Mouse (Mus musculus): ENCODE measurements at regions not wholly inside any gene's neighbourhood (a gene's known extent, or its start where the extent isn't known, plus 50 kb on each side); places are given as distances from the start of the nearest gene placed in this dataset.

- 64% methylated on average over 4 of the region's 4 CpGs for WGBS
- no peak overlapping the region for H3K9ac ChIP-seq
- H3K27me3 ChIP-seq (replicated peaks), result no peaks in the 10 kb centered on the region
- no peak overlapping the region for H3K4me2 ChIP-seq
- no peaks in the 10 kb centered on the region for H3K4me1 ChIP-seq (replicated peaks)
- ATAC-seq (ENCODE audit: insufficient number of reproducible peaks, low FRiP score), result no peak
- no peak overlapping the region for H3K27ac ChIP-seq (ENCODE audit: poor library complexity, severe bottlenecking)
- H3K9me3 ChIP-seq (replicated peaks), result no peaks in the 10 kb centered on the region
- no peak overlapping the region for H3K4me3 ChIP-seq
- H3K36me3 ChIP-seq, result no peaks in the 10 kb centered on the region
Observed at GRCm38 (mm10) chr13:82361379-82361778, 578.5 kb downstream of the Cetn3 start.

DNA sequence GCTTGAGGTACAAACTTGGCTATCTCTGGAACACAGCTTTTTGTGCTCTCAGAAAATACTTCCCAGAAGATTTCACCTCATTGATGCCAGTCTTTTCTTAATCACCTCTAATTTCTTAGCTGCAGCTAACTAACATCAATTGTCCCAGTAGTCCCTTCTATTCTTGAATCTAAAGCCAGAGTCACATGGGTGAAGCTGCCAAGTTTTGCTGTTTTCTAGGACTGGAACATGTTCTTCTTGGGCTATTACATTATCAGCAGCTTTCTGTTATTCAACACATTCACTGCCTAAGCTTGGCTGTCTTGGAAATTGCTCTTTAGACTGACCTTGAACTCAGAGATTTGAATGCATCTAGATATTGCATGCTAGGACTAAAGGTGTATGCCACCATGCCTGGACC, 583.9 kb downstream of the Cetn3 start:
- H3K4me2 ChIP-seq, result no peak overlapping the region
- H3K9ac ChIP-seq, result no peak overlapping the region
- no peaks in the 10 kb centered on the region for H3K27me3 ChIP-seq (replicated peaks)
- no peak overlapping the region for H3K4me3 ChIP-seq
- no peak for ATAC-seq (ENCODE audit: insufficient number of reproducible peaks, low FRiP score)
- H3K36me3 ChIP-seq, result no peaks in the 10 kb centered on the region
- H3K9me3 ChIP-seq (replicated peaks), result no peaks in the 10 kb centered on the region
- H3K4me1 ChIP-seq (replicated peaks), result no peaks in the 10 kb centered on the region
- H3K27ac ChIP-seq (ENCODE audit: poor library complexity, severe bottlenecking), result no peak overlapping the region

GRCm38 (mm10) chr13:82371579-82371978, 588.7 kb downstream of the Cetn3 start:
- Histone ChIP-seq H3K27me3 (replicated peaks) (no peaks in the 10 kb centered on the region), H3K4me3 (no peak overlapping the region), H3K4me2 (no peak overlapping the region), H3K36me3 (no peaks in the 10 kb centered on the region), H3K9ac (no peak overlapping the region), H3K9me3 (replicated peaks) (0 out of 2 replicates have a peak, but pooled peaks cover 3% of the 10 kb centered on the region), H3K4me1 (replicated peaks) (no peaks in the 10 kb centered on the region), H3K27ac (ENCODE audit: poor library complexity, severe bottlenecking) (no peak overlapping the region)
- 80% methylated on average over 2 of the region's 2 CpGs for WGBS
- no peak for ATAC-seq (ENCODE audit: insufficient number of reproducible peaks, low FRiP score)

DNA sequence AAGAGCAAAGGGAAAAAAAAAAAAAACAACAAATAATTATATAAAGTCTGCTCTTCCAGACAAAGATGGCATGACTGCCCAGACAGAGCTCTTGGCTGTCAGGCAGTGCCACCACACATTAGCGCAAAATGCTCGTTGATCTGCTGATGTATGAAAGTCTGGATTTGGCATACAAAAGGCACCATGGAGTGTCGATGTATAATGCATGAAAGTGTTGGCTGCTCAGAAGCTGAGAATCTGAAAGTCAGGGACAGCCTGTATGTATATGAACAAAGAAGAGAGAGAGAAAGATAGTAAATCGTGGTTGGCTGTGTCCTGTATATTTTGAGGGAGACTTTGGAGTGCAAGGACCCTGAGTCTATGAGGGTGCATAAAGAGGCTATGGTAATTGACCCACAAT, 589.7 kb downstream of the Cetn3 start:
- Histone ChIP-seq H3K4me3 (no peak overlapping the region), H3K9ac (no peak overlapping the region), H3K4me2 (no peak overlapping the region), H3K27me3 (replicated peaks) (no peaks in the 10 kb centered on the region), H3K27ac (ENCODE audit: poor library complexity, severe bottlenecking) (no peak overlapping the region), H3K4me1 (replicated peaks) (no peaks in the 10 kb centered on the region), H3K9me3 (replicated peaks) (0 out of 2 replicates have a peak, but pooled peaks cover 3% of the 10 kb centered on the region), H3K36me3 (no peaks in the 10 kb centered on the region)
- 86% methylated on average over 4 of the region's 4 CpGs for WGBS
- ATAC-seq (ENCODE audit: insufficient number of reproducible peaks, low FRiP score), result no peak

GRCm38 (mm10) chr13:82392908-82393307, 610.0 kb downstream of the Cetn3 start:
- Histone ChIP-seq H3K27me3 (replicated peaks) (no peaks in the 10 kb centered on the region), H3K4me2 (no peak overlapping the region), H3K36me3 (no peaks in the 10 kb centered on the region), H3K4me1 (replicated peaks) (no peaks in the 10 kb centered on the region), H3K27ac (ENCODE audit: poor library complexity, severe bottlenecking) (no peak overlapping the region), H3K9ac (no peak overlapping the region), H3K4me3 (no peak overlapping the region), H3K9me3 (replicated peaks) (no peaks in the 10 kb centered on the region)
- no peak for ATAC-seq (ENCODE audit: insufficient number of reproducible peaks, low FRiP score)

GRCm38 (mm10) chr13:82393496-82393895, 610.6 kb downstream of the Cetn3 start:
- Histone ChIP-seq H3K27ac (ENCODE audit: poor library complexity, severe bottlenecking) (no peak overlapping the region), H3K4me3 (no peak overlapping the region), H3K4me1 (replicated peaks) (no peaks in the 10 kb centered on the region), H3K27me3 (replicated peaks) (no peaks in the 10 kb centered on the region), H3K9ac (no peak overlapping the region), H3K9me3 (replicated peaks) (no peaks in the 10 kb centered on the region), H3K4me2 (no peak overlapping the region), H3K36me3 (no peaks in the 10 kb centered on the region)
- 77% methylated on average over 6 of the region's 6 CpGs for WGBS
- no peak for ATAC-seq (ENCODE audit: insufficient number of reproducible peaks, low FRiP score)

DNA sequence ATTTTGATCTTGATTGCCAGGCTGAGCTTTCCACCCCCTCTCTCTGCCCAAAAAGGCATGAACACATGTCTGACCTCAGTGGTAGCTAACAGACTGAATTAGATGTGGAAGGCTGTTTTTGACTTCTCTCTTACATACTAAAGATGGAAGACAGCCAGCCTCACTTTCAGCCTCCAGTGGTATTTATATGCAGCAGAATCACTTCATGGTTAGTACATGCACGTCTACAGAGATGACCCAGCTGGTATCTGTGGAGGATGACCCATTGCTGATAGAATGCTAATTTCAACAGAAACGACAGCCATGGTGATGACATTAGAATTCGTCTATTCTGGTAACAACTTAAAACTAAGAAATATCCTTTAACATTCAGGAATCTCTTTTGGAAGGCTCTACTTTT, 630.8 kb downstream of the Cetn3 start:
- Histone ChIP-seq H3K36me3 (no peaks in the 10 kb centered on the region), H3K27me3 (replicated peaks) (no peaks in the 10 kb centered on the region), H3K27ac (ENCODE audit: poor library complexity, severe bottlenecking) (no peak overlapping the region), H3K4me3 (no peak overlapping the region), H3K9me3 (replicated peaks) (no peaks in the 10 kb centered on the region), H3K4me2 (no peak overlapping the region), H3K9ac (no peak overlapping the region), H3K4me1 (replicated peaks) (no peaks in the 10 kb centered on the region)
- whole genome bisulfite sequencing, result 66% methylated on average over 3 of the region's 3 CpGs
- ATAC-seq (ENCODE audit: insufficient number of reproducible peaks, low FRiP score), result no peak

- Histone ChIP-seq H3K27ac (ENCODE audit: poor library complexity, severe bottlenecking) (no peak overlapping the region), H3K4me2 (no peak overlapping the region), H3K4me1 (replicated peaks) (no peaks in the 10 kb centered on the region), H3K27me3 (replicated peaks) (no peaks in the 10 kb centered on the region), H3K9me3 (replicated peaks) (no peaks in the 10 kb centered on the region), H3K4me3 (no peak overlapping the region), H3K36me3 (no peaks in the 10 kb centered on the region), H3K9ac (no peak overlapping the region)
- ATAC-seq (ENCODE audit: insufficient number of reproducible peaks, low FRiP score), result no peak
Observed at GRCm38 (mm10) chr13:82420966-82421365, 638.1 kb downstream of the Cetn3 start.

DNA sequence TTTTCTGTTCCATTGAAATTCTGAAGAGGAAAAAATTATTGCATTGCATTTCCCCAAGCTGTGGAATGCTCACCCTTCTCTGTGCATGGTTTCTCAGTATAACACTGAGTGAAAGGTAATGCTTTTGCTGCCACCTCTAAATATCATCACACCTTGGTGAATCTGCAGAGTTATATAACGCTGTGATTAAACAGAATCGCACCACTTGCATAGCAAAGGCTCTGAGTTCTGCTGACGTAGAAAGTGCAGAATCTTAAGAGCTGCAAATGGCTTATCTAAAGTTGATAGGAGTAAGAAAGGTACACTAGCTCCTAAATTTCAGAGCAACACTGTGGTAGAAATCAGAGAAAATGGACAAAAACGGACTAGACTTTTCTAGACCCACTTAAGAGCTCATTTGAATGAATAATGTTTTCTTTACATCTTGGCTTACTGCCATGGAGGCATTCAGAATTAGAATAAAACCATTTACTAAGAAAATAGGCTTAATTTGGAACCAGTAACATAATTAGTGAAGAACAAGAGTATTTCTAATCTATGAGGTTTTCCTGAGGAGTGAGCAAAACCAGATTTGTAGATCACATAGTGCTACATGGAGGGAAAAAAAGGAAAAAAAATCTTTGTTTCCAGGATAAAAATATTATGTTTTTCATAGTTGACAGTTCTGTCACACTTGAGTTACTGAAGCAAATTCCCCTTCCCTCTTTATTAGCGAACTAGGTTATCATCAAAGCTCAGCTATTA, 641.2 kb downstream of the Cetn3 start:
- no peaks in the 10 kb centered on the region for H3K4me1 ChIP-seq (replicated peaks)
- no peaks in the 10 kb centered on the region for H3K9me3 ChIP-seq (replicated peaks)
- H3K27ac ChIP-seq (ENCODE audit: poor library complexity, severe bottlenecking), result no peak overlapping the region
- H3K4me3 ChIP-seq, result no peak overlapping the region
- H3K36me3 ChIP-seq, result no peaks in the 10 kb centered on the region
- H3K4me2 ChIP-seq, result no peak overlapping the region
- no peak for ATAC-seq (ENCODE audit: insufficient number of reproducible peaks, low FRiP score)
- no peak overlapping the region for H3K9ac ChIP-seq
- no peaks in the 10 kb centered on the region for H3K27me3 ChIP-seq (replicated peaks)
- WGBS, result 63% methylated on average over 5 of the region's 5 CpGs

- Histone ChIP-seq H3K4me2 (no peak overlapping the region), H3K4me3 (no peak overlapping the region), H3K27ac (ENCODE audit: poor library complexity, severe bottlenecking) (no peak overlapping the region), H3K36me3 (no peaks in the 10 kb centered on the region), H3K9me3 (replicated peaks) (no peaks in the 10 kb centered on the region), H3K4me1 (replicated peaks) (no peaks in the 10 kb centered on the region), H3K27me3 (replicated peaks) (no peaks in the 10 kb centered on the region), H3K9ac (no peak overlapping the region)
- 75% methylated on average over 10 of the region's 10 CpGs for WGBS
- no peak for ATAC-seq (ENCODE audit: insufficient number of reproducible peaks, low FRiP score)
Observed at GRCm38 (mm10) chr13:82424732-82425341, 642.0 kb downstream of the Cetn3 start.

DNA sequence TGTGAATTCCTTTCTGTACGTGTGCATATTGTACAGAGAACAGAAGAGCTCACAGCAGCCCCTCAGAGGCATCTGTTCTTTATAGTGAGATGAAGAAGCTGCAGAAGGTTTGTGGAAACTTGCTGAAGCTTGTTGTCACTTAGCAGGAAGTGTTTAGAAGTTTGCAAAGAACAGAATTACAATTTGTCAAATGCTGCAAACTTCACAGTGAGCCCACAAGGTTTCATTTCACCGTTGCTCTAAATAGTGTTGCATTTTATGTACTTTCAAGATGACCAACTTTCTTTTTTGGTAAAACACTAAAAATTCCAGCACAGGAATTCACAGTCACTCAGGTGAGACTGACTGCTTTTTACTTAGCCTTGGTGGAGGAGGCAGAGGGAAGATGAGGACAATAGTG, 649.5 kb downstream of the Cetn3 start:
- Histone ChIP-seq H3K27me3 (replicated peaks) (no peaks in the 10 kb centered on the region), H3K4me3 (no peak overlapping the region), H3K9ac (no peak overlapping the region), H3K9me3 (replicated peaks) (no peaks in the 10 kb centered on the region), H3K4me2 (no peak overlapping the region), H3K36me3 (no peaks in the 10 kb centered on the region), H3K27ac (ENCODE audit: poor library complexity, severe bottlenecking) (no peak overlapping the region), H3K4me1 (replicated peaks) (no peaks in the 10 kb centered on the region; the same call in none of the 2 replicates)
- WGBS, result 36% methylated on average over 2 of the region's 2 CpGs
- no peak for ATAC-seq (ENCODE audit: insufficient number of reproducible peaks, low FRiP score)

DNA sequence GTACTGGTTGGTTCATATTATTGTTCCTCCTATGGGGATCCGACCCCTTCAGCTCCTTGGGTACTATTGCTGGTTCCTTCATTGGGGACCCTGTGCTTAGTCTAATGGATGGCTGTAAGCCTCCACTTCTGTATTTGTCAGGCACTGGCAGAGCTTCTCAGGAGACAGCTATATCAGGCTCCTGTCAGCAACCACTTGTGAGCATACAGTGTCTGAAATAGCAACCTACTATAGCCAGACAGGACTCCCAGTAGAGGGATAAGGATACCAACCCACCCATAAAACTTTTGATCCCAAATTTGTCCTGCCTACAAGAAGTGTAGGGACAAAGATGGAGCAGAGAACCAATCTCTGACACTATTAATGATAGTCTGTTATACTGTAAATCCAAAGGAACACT, 656.4 kb downstream of the Cetn3 start:
- Histone ChIP-seq H3K9me3 (replicated peaks) (no peaks in the 10 kb centered on the region), H3K27ac (ENCODE audit: poor library complexity, severe bottlenecking) (no peak overlapping the region), H3K36me3 (no peaks in the 10 kb centered on the region), H3K4me2 (no peak overlapping the region), H3K27me3 (replicated peaks) (no peaks in the 10 kb centered on the region), H3K9ac (no peak overlapping the region), H3K4me1 (replicated peaks) (no peaks in the 10 kb centered on the region), H3K4me3 (no peak overlapping the region)
- 53% methylated on average over 1 of the region's 1 CpGs for WGBS
- ATAC-seq (ENCODE audit: insufficient number of reproducible peaks, low FRiP score), result no peak
